Mouse (Mus musculus): ENCODE results near the gene Rasgef1b. TPM values are rescaled to one million over a fixed set of nuclear protein-coding genes. Genes with fewer than 3 reads are reported as not detected.

The Rasgef1b gene
- total RNA-seq, 2 experiments from 2014 or later, result 14.6 to 19.6 TPM

DNA sequence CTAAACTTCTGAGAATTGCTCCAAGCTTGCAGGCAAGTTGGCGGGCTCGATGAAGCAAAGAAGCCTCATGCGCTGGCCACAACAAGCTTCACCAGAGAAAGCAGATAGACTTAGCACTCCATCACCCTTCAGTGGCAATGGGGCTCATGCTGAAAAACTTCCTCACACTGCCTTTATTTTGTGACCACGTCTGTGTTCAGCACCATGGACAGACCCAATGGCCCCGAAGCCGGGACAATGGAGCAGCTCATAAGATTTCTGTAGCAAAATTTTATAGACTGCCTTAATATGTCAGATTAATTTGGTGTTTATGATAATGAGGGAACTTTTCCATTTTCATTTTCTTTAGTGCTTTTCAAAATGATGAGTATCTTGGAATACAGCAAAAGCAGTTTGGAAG is 21.6 kb downstream of the Rasgef1b start:
- DNase-seq, result peak in 1 of 2 experiments; percentile 45

GRCm38 (mm10) chr5:99701811-99702210 is 27.1 kb downstream of the Rasgef1b start:
- DNase-seq, result no peak

- peak in 1 of 2 experiments; percentile 5 for DNase-seq
These were observed 34.0 kb downstream of the Rasgef1b start for GRCm38 (mm10) chr5:99694712-99695360.

GRCm38 (mm10) chr5:99689909-99690308 is 39.0 kb downstream of the Rasgef1b start:
- no peak for DNase-seq

DNA sequence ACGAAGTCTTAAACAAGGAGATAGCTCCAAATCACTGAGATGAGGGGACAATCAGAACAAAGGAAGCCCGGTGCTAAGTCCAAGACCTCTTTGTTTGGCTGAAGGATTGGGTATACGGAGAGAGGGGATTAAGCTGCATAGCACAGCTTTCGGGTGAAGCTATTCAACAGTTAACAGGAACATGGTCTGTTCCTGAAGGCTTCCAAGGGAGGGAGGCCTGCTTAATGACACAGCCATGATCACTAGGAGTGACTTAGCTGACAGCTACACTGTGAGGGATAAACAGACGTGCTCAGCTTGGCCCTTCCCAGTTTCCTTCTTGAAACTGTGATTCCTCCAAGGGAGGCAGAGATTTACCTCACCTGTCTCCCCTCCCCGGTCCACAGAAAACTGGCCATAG is 41.0 kb downstream of the Rasgef1b start:
- no peak for DNase-seq

DNA sequence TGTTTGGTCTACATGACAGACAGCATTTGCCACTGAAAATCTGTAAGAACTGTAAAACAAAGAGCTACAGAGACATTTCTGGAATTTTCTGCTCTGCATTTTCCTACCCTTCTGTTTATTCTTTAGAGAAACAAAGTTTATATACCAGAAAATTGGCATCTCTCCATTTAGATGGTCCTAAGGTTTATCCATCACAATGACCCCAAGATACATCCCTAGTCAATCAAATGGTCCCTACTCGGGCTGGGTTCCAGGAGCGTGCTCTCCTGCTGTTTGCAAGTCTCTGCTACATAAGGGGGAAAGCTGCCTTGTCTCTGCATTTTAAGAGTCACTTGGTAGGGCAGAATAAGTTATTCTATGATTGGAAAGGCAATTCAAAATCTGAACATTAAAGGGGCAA is 44.8 kb downstream of the Rasgef1b start:
- no peak for DNase-seq

DNA sequence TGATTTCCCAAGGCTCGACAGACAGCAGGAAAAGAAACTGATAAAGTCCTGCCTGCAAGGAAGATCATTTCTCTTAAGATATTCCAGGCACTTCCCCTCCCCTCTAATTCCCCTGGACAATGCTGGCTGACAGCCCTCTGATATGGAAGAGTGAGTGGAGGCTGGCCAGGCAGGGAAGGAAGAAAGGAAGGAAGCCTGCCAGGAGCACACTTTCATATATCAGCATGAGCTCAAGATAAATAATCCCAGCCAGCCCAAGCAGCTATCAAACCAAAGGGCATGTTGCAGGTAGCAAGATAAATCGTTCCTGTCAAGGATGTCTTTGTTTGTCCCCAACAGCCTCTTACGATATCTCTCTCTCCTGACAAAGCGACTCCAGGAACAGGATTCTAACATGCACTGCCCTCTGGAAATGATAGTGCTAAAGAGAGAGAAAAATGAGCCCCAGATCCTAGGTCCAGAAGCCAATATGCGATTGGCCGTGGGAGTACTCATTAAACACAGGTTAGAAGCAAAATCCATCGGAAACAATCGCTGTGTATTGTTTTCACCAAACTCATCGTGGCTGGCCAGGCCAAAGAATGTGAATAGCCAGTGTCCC is 58.8 kb downstream of the Rasgef1b start:
- peak; percentile 24 to 60 for DNase-seq

GRCm38 (mm10) chr5:99656024-99656423 is 72.8 kb downstream of the Rasgef1b start:
- DNase-seq, result no peak

GRCm38 (mm10) chr5:99652931-99653330 is 75.9 kb downstream of the Rasgef1b start:
- DNase-seq, result no peak

DNA sequence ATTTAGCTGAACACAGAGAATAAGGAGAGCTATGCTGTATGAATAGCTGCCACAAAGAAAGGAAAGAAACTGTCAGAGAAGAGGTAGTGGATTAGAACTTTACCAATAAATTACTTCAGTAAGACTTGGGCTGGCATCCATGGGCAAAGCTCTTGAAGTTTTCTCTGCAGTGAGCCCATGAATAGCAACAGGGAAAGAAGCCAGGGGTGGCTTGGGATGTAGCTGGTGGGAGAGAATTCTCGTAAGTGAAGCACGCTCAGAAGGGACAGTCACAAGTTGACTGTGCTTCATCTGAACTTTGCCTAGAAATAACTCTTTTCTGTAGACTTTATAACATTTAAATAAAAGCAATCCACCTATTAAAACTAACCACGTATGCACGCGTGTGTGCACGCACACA is 87.5 kb downstream of the Rasgef1b start:
- DNase-seq, result no peak

GRCm38 (mm10) chr5:99636575-99636974 is 92.3 kb downstream of the Rasgef1b start:
- DNase-seq, result no peak

DNA sequence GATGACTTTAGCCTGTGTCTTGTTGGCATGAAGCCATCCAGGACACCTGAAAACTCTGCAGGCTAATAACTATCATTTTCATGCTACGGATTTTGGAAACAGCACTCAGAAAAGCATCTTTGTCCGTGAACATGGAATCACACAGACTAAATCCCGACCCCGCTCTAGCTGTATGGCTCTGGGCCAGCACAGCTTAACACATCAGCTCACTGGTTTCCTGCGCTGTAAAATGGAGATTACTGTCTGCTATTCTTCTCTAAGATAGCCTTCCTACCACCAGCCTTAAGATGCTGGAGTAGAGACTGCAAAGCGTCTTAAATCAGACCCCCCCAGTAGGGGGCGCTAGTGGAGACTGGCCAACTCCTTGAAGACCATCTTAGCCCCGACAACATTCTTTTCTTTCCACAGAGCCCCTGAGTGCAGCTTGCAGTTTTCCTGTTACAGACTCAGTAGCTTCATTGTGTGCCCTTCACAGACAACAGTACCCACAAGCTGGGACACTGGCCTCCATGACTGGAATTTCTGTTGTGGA is 94.8 kb downstream of the Rasgef1b start:
- no peak for DNase-seq

DNA sequence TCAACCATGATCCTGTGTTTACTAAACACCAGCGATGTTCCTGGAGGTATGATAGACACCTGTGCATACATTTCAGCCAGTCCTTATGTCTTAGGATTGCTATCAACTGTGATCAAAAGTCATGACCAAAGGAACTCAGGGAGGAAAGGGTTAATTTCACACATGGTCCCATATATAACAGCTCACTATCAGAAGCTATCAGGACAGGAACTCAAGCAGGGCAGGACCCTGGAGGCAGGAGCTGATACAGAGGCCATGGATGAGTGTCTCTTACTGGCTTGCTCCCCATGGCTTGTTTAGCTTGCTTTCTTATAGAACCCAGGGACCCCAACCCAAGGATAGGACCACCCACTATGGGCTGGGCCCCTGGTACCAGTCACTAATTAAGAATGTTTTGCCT is 95.3 kb downstream of the Rasgef1b start:
- DNase-seq, result no peak

- DNase-seq, result peak in 1 of 2 experiments; percentile 4
These were observed 96.1 kb downstream of the Rasgef1b start for GRCm38 (mm10) chr5:99632649-99633310.

- peak; percentile 5 to 49 for DNase-seq
These were observed 98.8 kb downstream of the Rasgef1b start for GRCm38 (mm10) chr5:99630087-99630486.

DNA sequence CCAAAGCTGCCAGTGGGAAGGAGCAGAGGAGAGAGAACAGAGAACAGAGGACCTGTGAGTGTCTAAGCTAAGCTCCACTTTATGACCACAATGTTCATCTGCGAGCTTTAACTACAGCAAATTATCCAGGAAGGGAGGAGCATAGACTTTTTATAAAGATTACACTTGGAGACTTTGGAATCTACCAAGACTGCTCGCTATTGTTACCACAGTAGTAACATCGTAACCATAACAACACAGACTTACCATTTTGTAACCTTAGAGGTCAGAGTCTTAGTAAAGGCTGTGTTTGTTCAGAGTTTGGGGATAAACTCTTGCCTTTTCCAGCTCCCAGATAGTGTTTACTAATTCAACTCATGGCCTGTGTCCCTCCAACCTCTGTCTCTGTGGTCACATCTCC is 103.3 kb downstream of the Rasgef1b start:
- DNase-seq, result no peak

DNA sequence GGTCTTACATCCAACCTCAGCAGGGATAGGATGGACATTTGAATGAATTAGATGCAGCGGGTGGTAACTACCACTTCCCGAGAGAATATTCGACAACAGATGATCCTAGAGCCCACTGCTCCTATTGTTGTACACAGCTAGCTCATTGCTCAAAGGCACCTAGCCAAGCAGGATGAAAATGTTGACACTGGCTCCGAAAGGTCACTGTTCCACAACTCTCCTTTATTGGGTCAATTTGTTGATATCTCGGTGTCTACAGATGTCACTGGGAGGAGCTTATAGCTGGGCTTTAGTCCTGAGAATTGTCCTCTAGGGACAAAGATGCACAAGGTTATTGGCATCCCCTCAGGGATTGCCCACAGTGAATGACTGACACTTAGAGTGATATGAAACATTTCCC is 108.1 kb downstream of the Rasgef1b start:
- no peak for DNase-seq

GRCm38 (mm10) chr5:99617271-99617800 is 111.5 kb downstream of the Rasgef1b start:
- DNase-seq, result no peak

- no peak for DNase-seq
These were observed 115.3 kb downstream of the Rasgef1b start for GRCm38 (mm10) chr5:99613321-99614118.

- DNase-seq, result no peak
These were observed 121.3 kb downstream of the Rasgef1b start for GRCm38 (mm10) chr5:99607602-99608001.

GRCm38 (mm10) chr5:99606164-99606858 is 122.6 kb downstream of the Rasgef1b start:
- no peak for DNase-seq
